Comparison of ENCODE assay signal across 8 mouse cellular contexts in the genomic region with DNA sequence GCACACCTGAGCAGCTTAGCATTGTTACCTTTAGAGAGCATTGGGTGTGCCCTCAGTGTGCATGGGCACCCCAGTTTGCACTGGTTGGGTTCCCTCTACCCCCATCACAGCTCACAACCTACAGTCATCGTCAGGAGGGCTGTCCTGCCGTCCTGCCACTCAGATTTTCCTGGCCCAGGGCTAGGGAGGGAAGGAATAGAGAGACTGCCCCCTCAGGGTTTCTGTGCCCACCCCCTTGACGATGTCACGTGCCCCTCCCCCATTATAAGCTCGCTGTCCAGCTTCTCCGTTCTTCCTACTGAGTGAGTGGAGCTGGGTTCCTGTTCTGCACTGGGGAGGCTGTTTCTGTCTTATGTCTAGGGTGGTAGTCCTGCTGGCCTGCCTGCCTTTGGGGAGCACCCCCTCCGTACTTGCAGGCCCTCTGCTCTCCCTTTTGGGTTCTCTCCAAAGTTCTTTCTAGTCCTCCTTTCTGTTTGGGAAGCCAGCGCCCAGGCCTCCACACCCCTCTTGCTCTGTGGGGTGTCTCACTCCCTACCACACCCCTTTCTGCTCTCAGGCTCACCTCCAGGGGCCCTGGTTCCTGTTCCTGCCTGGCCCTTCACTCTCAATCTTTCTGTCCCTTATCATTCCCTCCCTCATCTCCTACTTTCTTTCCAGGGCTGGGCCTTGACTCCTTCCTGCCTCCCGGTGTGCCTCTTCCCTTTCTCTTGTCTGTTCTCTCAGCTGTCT. TPM values are rescaled to one million over a fixed set of nuclear protein-coding genes. Genes with fewer than 3 reads are reported as not detected.
DNase-seq lines count a peak whose midpoint lies in the region; ATAC-seq and TF ChIP-seq lines count a peak whose summit lies in the region.
"Had no signal": no experiment of that assay in that cellular context is flagged by ENCODE, and none has a peak within 500 bp of the region (broad histone marks: within the 10 kb centered on the region; RNA-seq: fewer than 3 reads in every experiment).

No protein-coding gene starts in this region.

- TF ChIP-seq CTCF in embryonic fibroblast, embryonic 13.5 days (IDR thresholded peaks at IDR 0.05; ENCODE audit: borderline replicate concordance, insufficient read depth, low read length): no peak

- H3K4me3 ChIP-seq in embryonic fibroblast, embryonic 13.5 days (ENCODE audit: insufficient read depth, low read length): peak overlapping the region; percentile 74
- H3K4me3 ChIP-seq in limb, embryonic 12.5 days (replicated peaks): peak overlapping the region; percentile 59
- H3K4me3 ChIP-seq in neural tube, embryonic 15.5 days (replicated peaks): peak overlapping the region; percentile 60

- TF ChIP-seq POLR2A in embryonic fibroblast, embryonic 13.5 days (IDR thresholded peaks at IDR 0.05; ENCODE audit: low read depth, low read length): peak; percentile 58

- peaks cover 26% of the 10 kb centered on the region for H3K36me3 ChIP-seq in limb, embryonic 12.5 days
- H3K36me3 ChIP-seq in neural tube, embryonic 15.5 days: peaks cover 13% of the 10 kb centered on the region

- peaks cover 4% of the 10 kb centered on the region for H3K4me1 ChIP-seq in embryonic fibroblast, embryonic 13.5 days (ENCODE audit: control insufficient read depth, insufficient read depth, low read length)
- H3K4me1 ChIP-seq in limb, embryonic 12.5 days (replicated peaks): peaks cover 55% of the 10 kb centered on the region
- peaks cover 57% of the 10 kb centered on the region for H3K4me1 ChIP-seq in neural tube, embryonic 15.5 days

- H3K27me3 ChIP-seq in limb, embryonic 12.5 days: no peaks in the 10 kb centered on the region
- peaks cover 10% of the 10 kb centered on the region for H3K27me3 ChIP-seq in neural tube, embryonic 15.5 days (replicated peaks)

- H3K9me3 ChIP-seq in limb, embryonic 12.5 days: no peaks in the 10 kb centered on the region
- H3K9me3 ChIP-seq in neural tube, embryonic 15.5 days (replicated peaks): no peaks in the 10 kb centered on the region

- H3K9ac ChIP-seq in limb, embryonic 12.5 days (replicated peaks): peak overlapping the region; percentile 67; the same call in 1 of the 2 replicates
- 0 out of 2 replicates have a peak overlapping the region, but pooled peaks have one; percentile 49 for H3K9ac ChIP-seq in neural tube, embryonic 15.5 days (replicated peaks)

- peak overlapping the region; percentile 27 for H3K27ac ChIP-seq in embryonic fibroblast, embryonic 13.5 days (ENCODE audit: insufficient read depth, low read length)
- H3K27ac ChIP-seq in limb, embryonic 12.5 days: peak overlapping the region; percentile 94
- H3K27ac ChIP-seq in neural tube, embryonic 15.5 days (replicated peaks): no peak overlapping the region

- 8% methylated on average over 9 of the region's 9 CpGs for WGBS in limb, embryonic 12.5 days
- WGBS in neural tube, embryonic 15.5 days: 11% methylated on average over 9 of the region's 9 CpGs

- DNase-seq in kidney, postnatal 4 days: peak; percentile 39 to 41
- DNase-seq in kidney, adult 9 months: no peak
- DNase-seq in thymus, postnatal 36 days: no peak
- DNase-seq: adrenal gland, adult 8-10 months had no signal

- 0 out of 2 replicates have a peak, but pooled peaks have one; percentile 1 for ATAC-seq in limb, embryonic 12.5 days (ENCODE audit: insufficient number of reproducible peaks, insufficient read depth, low FRiP score, low TSS enrichment, low read depth)
- no peak for ATAC-seq in neural tube, embryonic 15.5 days (ENCODE audit: low FRiP score)
- ATAC-seq in frontal cortex, adult (ENCODE audit: low TSS enrichment): no peak

- H3K4me2 ChIP-seq in limb, embryonic 12.5 days: peak overlapping the region; percentile 81
- peak overlapping the region; percentile 91 for H3K4me2 ChIP-seq in neural tube, embryonic 15.5 days

RNA-seq across cellular contexts. Expression of gene Slc4a2, which starts 3.1 kb away (rescaled TPM):
- polyA plus RNA-seq in embryonic fibroblast, embryonic 13.5 days (2011; ENCODE audit: insufficient read length, low read depth, missing spikeins): 59.0 and 69.3 TPM in 2 replicates
- 47.1 and 50.2 TPM in 2 replicates for polyA plus RNA-seq in limb, embryonic 12.5 days (2016; fragmentation: Nextera tagmentation; extraction: Ambion mirVana)
- 15.3 and 19.1 TPM in 2 replicates for polyA plus RNA-seq in neural tube, embryonic 15.5 days (2015; fragmentation: Nextera tagmentation; extraction: Ambion mirVana)

RNA-seq across cellular contexts. Expression of gene Cdk5, which starts 3.4 kb away (rescaled TPM):
- polyA plus RNA-seq in embryonic fibroblast, embryonic 13.5 days (2011; ENCODE audit: insufficient read length, low read depth, missing spikeins): 70.7 and 76.7 TPM in 2 replicates
- 53.8 and 54.5 TPM in 2 replicates for polyA plus RNA-seq in limb, embryonic 12.5 days (2016; fragmentation: Nextera tagmentation; extraction: Ambion mirVana)
- polyA plus RNA-seq in neural tube, embryonic 15.5 days (2015; fragmentation: Nextera tagmentation; extraction: Ambion mirVana): 113 and 133 TPM in 2 replicates

RNA-seq across cellular contexts. Expression of gene Asic3, which starts 13.5 kb away (rescaled TPM):
- polyA plus RNA-seq in embryonic fibroblast, embryonic 13.5 days (2011; ENCODE audit: insufficient read length, low read depth, missing spikeins): 2.3 and 3.5 TPM in 2 replicates
- polyA plus RNA-seq in limb, embryonic 12.5 days (2016; fragmentation: Nextera tagmentation; extraction: Ambion mirVana): 1.2 and 1.7 TPM in 2 replicates
- polyA plus RNA-seq in neural tube, embryonic 15.5 days (2015; fragmentation: Nextera tagmentation; extraction: Ambion mirVana): 1.6 and 2.4 TPM in 2 replicates

RNA-seq across cellular contexts. Expression of gene Fastk, which starts 18.4 kb away (rescaled TPM):
- polyA plus RNA-seq in embryonic fibroblast, embryonic 13.5 days (2011; ENCODE audit: insufficient read length, low read depth, missing spikeins): 63.3 and 91.1 TPM in 2 replicates
- 105 TPM in 2 replicates for polyA plus RNA-seq in limb, embryonic 12.5 days (2016; fragmentation: Nextera tagmentation; extraction: Ambion mirVana)
- 111 TPM in 2 replicates for polyA plus RNA-seq in neural tube, embryonic 15.5 days (2015; fragmentation: Nextera tagmentation; extraction: Ambion mirVana)

RNA-seq across cellular contexts. Expression of gene Tmub1, which starts 20.9 kb away (rescaled TPM):
- 5.9 and 9.8 TPM in 2 replicates for polyA plus RNA-seq in embryonic fibroblast, embryonic 13.5 days (2011; ENCODE audit: insufficient read length, low read depth, missing spikeins)
- polyA plus RNA-seq in limb, embryonic 12.5 days (2016; fragmentation: Nextera tagmentation; extraction: Ambion mirVana): 21.0 and 21.8 TPM in 2 replicates
- 54.8 and 62.8 TPM in 2 replicates for polyA plus RNA-seq in neural tube, embryonic 15.5 days (2015; fragmentation: Nextera tagmentation; extraction: Ambion mirVana)

Comparison
In these comparisons a context has a peak if more than half of its experiments do, and no peak if none do; other contexts are left out.
1. DNase-seq: peak in kidney, postnatal 4 days (2 of 2); none in kidney, adult 9 months (single experiment) and thymus, postnatal 36 days (0 of 2).
2. Peak in every context shown above with its lines, with median percentiles within 50 percentile points of each other: H3K4me3 ChIP-seq.